Mouse (Mus musculus) left cerebral cortex, postnatal 25 days (tissue): ENCODE data around the gene Vmn1r19. TPM values are rescaled to one million over a fixed set of nuclear protein-coding genes. Genes with fewer than 3 reads are reported as not detected.
"Not testable (repeated sequence)": the region's sequence is repeated elsewhere in the genome, so short reads cannot be mapped to it uniquely, and the experiment has no call there.

Experiments used
- DNase-seq, 2 experiments: peaks; one replicate each; pipeline ENCODE4 v3.0.0; 2022; ENCODE audit warnings: low spot score in 2 of 2, mixed read lengths in 1 of 2
- intact Hi-C: fragments of 180-260 bp; cut with DNase I; formaldehyde crosslinking; loops from one replicate; pipeline ENCODE4 v1.15.1; 2025
- total RNA-seq, 2 experiments: library from RNA; stranded (reverse); gene quantifications; 2 replicates each; pipeline ENCODE4 v1.2.3; 2021

The Vmn1r19 gene
- total RNA-seq, result not detected

DNA sequence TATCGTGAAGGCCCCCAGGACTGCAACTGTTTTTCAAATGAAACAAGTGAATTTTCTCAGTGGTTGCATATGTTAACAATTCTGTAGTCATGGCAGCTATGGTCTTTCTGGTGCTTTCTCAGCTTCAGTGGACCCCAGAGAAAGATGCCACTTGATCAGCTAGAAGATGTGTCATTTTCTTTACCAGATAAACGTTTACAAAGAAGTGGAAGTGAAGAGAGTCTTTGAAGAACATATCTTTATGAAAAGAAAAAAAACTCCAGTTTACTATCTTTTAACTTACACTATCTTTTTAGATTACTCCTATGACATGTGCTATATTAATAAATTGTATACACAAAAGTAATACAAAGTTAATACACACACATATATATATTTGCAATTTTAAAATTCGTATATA is at the start of gene Vmn1r19:
Gene Vmn1r19, plus strand, starts transcription at position 301 of the 400 bp plus-strand sequence.
- DNase-seq, intact Hi-C loops: not testable (repeated sequence)

DNA sequence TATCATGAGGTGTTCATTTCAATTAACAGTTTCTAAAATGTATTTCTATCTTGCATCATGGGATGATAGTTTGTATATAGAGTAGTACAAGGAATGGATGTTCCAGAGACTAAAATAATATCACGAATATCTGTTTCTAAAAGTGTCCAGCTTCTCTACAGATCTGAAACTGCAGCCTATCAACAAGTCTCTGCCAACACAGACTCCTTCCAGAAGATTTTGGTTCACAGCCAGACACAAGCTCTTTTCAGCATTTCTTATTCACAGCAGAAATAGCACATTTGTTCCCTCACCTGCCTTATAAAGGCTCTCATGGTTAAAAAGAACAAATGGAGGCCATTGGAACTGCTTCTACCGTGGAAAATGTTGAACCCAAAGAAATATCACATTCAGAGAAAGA is 46.7 kb upstream of the Vmn1r19 start:
- DNase-seq, result peak in 1 of 2 experiments; percentile 16
- intact Hi-C loops, result no loop called here

GRCm38 (mm10) chr6:57363627-57364026 is 40.0 kb upstream of the Vmn1r19 start, which contains the start of gene Vmn1r17:
Vmn1r17 (minus strand) TSS chr6:57363727.
- intact Hi-C loops, result no loop called here
- no peak for DNase-seq

- DNase-seq, intact Hi-C loops: not testable (repeated sequence)
These were observed 37.7 kb upstream of the Vmn1r19 start for GRCm38 (mm10) chr6:57365866-57366265.

DNA sequence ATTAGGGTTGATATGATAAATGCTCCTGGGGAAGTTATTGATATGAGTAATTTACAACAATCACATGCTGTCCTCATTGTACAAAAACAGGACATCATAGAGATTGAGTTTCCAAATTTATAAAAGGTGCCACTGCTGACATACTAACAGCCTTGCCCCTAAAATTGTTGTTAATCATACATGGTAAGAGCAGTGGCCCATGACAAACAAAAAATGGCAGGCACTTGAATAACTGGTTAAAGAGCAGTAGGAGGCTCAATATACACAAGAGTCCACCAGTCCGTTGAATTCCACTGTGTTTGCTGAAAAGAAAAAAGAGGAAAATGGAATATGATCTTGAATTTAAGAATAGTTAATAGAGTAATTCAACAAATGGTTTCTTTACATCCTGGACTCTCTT is 36.1 kb upstream of the Vmn1r19 start:
- no peak for DNase-seq
- intact Hi-C loops, result no loop called here

- DNase-seq, result no peak
- intact Hi-C loops, result no loop called here
These were observed 7.9 kb upstream of the Vmn1r19 start, which contains the start of gene Vmn1r18 for GRCm38 (mm10) chr6:57395683-57396082. Vmn1r18 (minus strand) TSS chr6:57395783.

- DNase-seq, result no peak
- intact Hi-C loops, result no loop called here
These were observed 25.1 kb downstream of the Vmn1r19 start, which contains the start of gene Vmn1r20 for GRCm38 (mm10) chr6:57428630-57429029. Vmn1r20 (plus strand) TSS chr6:57428930.

- peak in 1 of 2 experiments; percentile 21 for DNase-seq
These were observed 27.6 kb downstream of the Vmn1r19 start for GRCm38 (mm10) chr6:57431196-57431595.

More at GRCm38 (mm10) chr6:57431196-57431595, 27.6 kb downstream of the Vmn1r19 start:
- intact Hi-C loops, result loop anchor here (5.0 to 10.0 kb wide), 2 partner anchors 141 to 434 kb away; no protein-coding TSS in a partner anchor

Other genes with a start within 250 kb of the Vmn1r19 start
- gene Vmn1r12, start 246.9 kb upstream of the Vmn1r19 start, total RNA-seq, result not detected
- not detected for gene Vmn1r13, start 200.5 kb upstream of the Vmn1r19 start, total RNA-seq
- not detected for gene Vmn1r14, start 172.1 kb upstream of the Vmn1r19 start, total RNA-seq
- not detected for gene Vmn1r15, start 145.8 kb upstream of the Vmn1r19 start, total RNA-seq
- not detected for gene Vmn1r16, start 74.3 kb upstream of the Vmn1r19 start, total RNA-seq
- not detected for gene Vmn1r17, start 40.1 kb upstream of the Vmn1r19 start, total RNA-seq
- gene Vmn1r18, start 8.0 kb upstream of the Vmn1r19 start, total RNA-seq, result under 1 TPM in 1 of 2 experiments, not detected in 1; 0.05 TPM
- gene Vmn1r20, start 25.1 kb downstream of the Vmn1r19 start, total RNA-seq, result not detected
- gene Ppm1k, start 131.7 kb downstream of the Vmn1r19 start, total RNA-seq, result 10 to 100 TPM; 66.5 to 72.4 TPM
- gene Herc6, start 177.2 kb downstream of the Vmn1r19 start, total RNA-seq, result 10 to 100 TPM in 1 of 2 experiments, 1 to 10 TPM in 1; 9.6 to 10.8 TPM